Mouse (Mus musculus) CH12.LX (cell line): ENCODE results near the gene Hs1bp3. TPM values are rescaled to one million over a fixed set of nuclear protein-coding genes. Genes with fewer than 3 reads are reported as not detected.

Experiments used
- DNase-seq: peaks from one replicate; pipeline ENCODE4 v3.0.0-alpha.2; 2013; ENCODE audit errors: extremely low read depth
- H3K27ac ChIP-seq: 2 replicates; pipeline ENCODE4 v1.5.1; 2012; ENCODE audit warnings: low read depth, mild to moderate bottlenecking, control low read depth, moderate library complexity; ENCODE audit not compliant: insufficient read depth
- H3K27me3 ChIP-seq: replicated peaks from 2 replicates; pipeline ENCODE3; 2012; ENCODE audit warnings: inconsistent platforms
- H3K36me3 ChIP-seq, 2 experiments: replicated peaks in 1 of 2; 2 replicates each; pipeline versions ENCODE3 to v1.6.1; 2012; ENCODE audit warnings: inconsistent platforms in 1 of 2, low read length in 1 of 2, mild to moderate bottlenecking in 1 of 2, mixed read lengths in 1 of 2, moderate library complexity in 1 of 2; ENCODE audit not compliant: control insufficient read depth in 1 of 2, insufficient read depth in 1 of 2
- H3K4me1 ChIP-seq, 2 experiments: 2 replicates each; pipeline ENCODE4 v1.6.1; 2012; ENCODE audit warnings: inconsistent platforms in 1 of 2, moderate library complexity in 1 of 2; ENCODE audit not compliant: insufficient read depth in 2 of 2, control insufficient read depth in 1 of 2
- H3K4me2 ChIP-seq: 2 replicates; pipeline ENCODE4 v1.6.1; 2012; ENCODE audit warnings: low read depth, mild to moderate bottlenecking, control low read depth; ENCODE audit not compliant: poor library complexity, insufficient read depth, severe bottlenecking
- H3K4me3 ChIP-seq, 3 experiments: fragments of 150-350 bp in 1 of 3; sonication (generic) in 1 of 3; replicated peaks in 1 of 3; 2 replicates each; pipeline versions ENCODE3 to v1.5.1; 2011 to 2012; ENCODE audit warnings: low read depth in 2 of 3, low read length in 2 of 3, mild to moderate bottlenecking in 2 of 3, moderate library complexity in 2 of 3, control low read depth in 1 of 3, improper control_type of control experiment in 1 of 3, inconsistent platforms in 1 of 3, mixed read lengths in 1 of 3; ENCODE audit not compliant: poor library complexity in 1 of 3
- H3K79me2 ChIP-seq: replicated peaks from 2 replicates; pipeline ENCODE4 v1.6.1; 2012; ENCODE audit warnings: mild to moderate bottlenecking, moderate library complexity; ENCODE audit not compliant: control insufficient read depth, poor library complexity, insufficient read depth, severe bottlenecking; ENCODE audit errors: extremely low read depth
- H3K9ac ChIP-seq: 2 replicates; pipeline ENCODE4 v1.6.1; 2012; ENCODE audit warnings: low read depth, mild to moderate bottlenecking, control low read depth, moderate library complexity; ENCODE audit not compliant: insufficient read depth
- H3K9me3 ChIP-seq: replicated peaks from 2 replicates; pipeline ENCODE3; 2012; ENCODE audit warnings: low read length, inconsistent platforms, mixed read lengths
- CHD1 ChIP-seq: IDR thresholded peaks from 2 replicates; pipeline ENCODE4 v1.6.1; 2012; ENCODE audit warnings: low read depth, low read length, improper control_type of control experiment, inconsistent platforms
- CHD2 ChIP-seq: IDR thresholded peaks from 2 replicates; pipeline ENCODE4 v1.6.1; 2011; ENCODE audit warnings: low read length, improper control_type of control experiment
- CTCF ChIP-seq, 2 experiments: IDR thresholded peaks in 1 of 2; conservative IDR thresholded peaks in 1 of 2; 2 replicates each; pipeline ENCODE4 v1.5.1; 2011 to 2012; ENCODE audit warnings: low read depth in 2 of 2, low read length in 2 of 2, improper control_type of control experiment in 1 of 2, inconsistent platforms in 1 of 2, mild to moderate bottlenecking in 1 of 2, moderate library complexity in 1 of 2
- ELF1 ChIP-seq: IDR thresholded peaks from 2 replicates; pipeline ENCODE4 v1.6.1; 2014; ENCODE audit warnings: low read depth, mild to moderate bottlenecking, inconsistent platforms, low read length, improper control_type of control experiment
- EP300 ChIP-seq: IDR thresholded peaks from 2 replicates; pipeline ENCODE4 v1.6.1; 2011; ENCODE audit warnings: low read length, improper control_type of control experiment
- GABPA ChIP-seq: IDR thresholded peaks from 2 replicates; pipeline ENCODE4 v1.6.1; 2012; ENCODE audit warnings: low read depth, low read length, improper control_type of control experiment, inconsistent platforms; ENCODE audit not compliant: insufficient replicate concordance
- HCFC1 ChIP-seq: IDR thresholded peaks from 2 replicates; pipeline ENCODE4 v1.6.1; 2012; ENCODE audit warnings: low read depth, mild to moderate bottlenecking, inconsistent platforms, low read length, improper control_type of control experiment
- JUND ChIP-seq: conservative IDR thresholded peaks from 2 replicates; pipeline ENCODE4 v1.6.1; 2011; ENCODE audit warnings: low read depth, low read length, improper control_type of control experiment
- KAT2A ChIP-seq: IDR thresholded peaks from 2 replicates; pipeline ENCODE4 v1.6.1; 2012; ENCODE audit warnings: low read length, improper control_type of control experiment, inconsistent platforms; ENCODE audit not compliant: insufficient replicate concordance
- MAFK ChIP-seq: IDR thresholded peaks from 2 replicates; pipeline ENCODE4 v1.6.1; 2011; ENCODE audit warnings: low read length, improper control_type of control experiment; ENCODE audit not compliant: insufficient replicate concordance
- MAX ChIP-seq: IDR thresholded peaks from 2 replicates; pipeline ENCODE4 v1.6.1; 2011; ENCODE audit warnings: low read length, improper control_type of control experiment
- MEF2A ChIP-seq: IDR thresholded peaks from 2 replicates; pipeline ENCODE4 v1.6.1; 2014; ENCODE audit warnings: low read depth, mild to moderate bottlenecking, inconsistent platforms, low read length, improper control_type of control experiment, borderline replicate concordance
- MXI1 ChIP-seq: IDR thresholded peaks from 2 replicates; pipeline ENCODE4 v1.6.1; 2011; ENCODE audit warnings: mild to moderate bottlenecking, low read depth, low read length, improper control_type of control experiment
- NRF1 ChIP-seq: IDR thresholded peaks from 2 replicates; pipeline ENCODE4 v1.6.1; 2014; ENCODE audit warnings: low read depth, mild to moderate bottlenecking, inconsistent platforms, low read length, improper control_type of control experiment, moderate library complexity
- PAX5 ChIP-seq: IDR thresholded peaks from 2 replicates; pipeline ENCODE4 v1.6.1; 2012; ENCODE audit warnings: low read length, inconsistent platforms, mixed read lengths
- POLR2A ChIP-seq: IDR thresholded peaks from 2 replicates; pipeline ENCODE4 v1.6.1; 2011; ENCODE audit warnings: low read depth, mild to moderate bottlenecking, improper control_type of control experiment, low read length
- RAD21 ChIP-seq: IDR thresholded peaks from 2 replicates; pipeline ENCODE4 v1.6.1; 2011; ENCODE audit warnings: low read depth, mild to moderate bottlenecking, low read length, improper control_type of control experiment, moderate library complexity
- SIN3A ChIP-seq: IDR thresholded peaks from 2 replicates; pipeline ENCODE4 v1.6.1; 2012; ENCODE audit warnings: low read length, improper control_type of control experiment, inconsistent platforms
- TBP ChIP-seq: conservative IDR thresholded peaks from 2 replicates; pipeline ENCODE4 v1.6.1; 2011; ENCODE audit warnings: low read depth, low read length, improper control_type of control experiment
- TCF12 ChIP-seq: IDR thresholded peaks from 2 replicates; pipeline ENCODE4 v1.6.1; 2014; ENCODE audit warnings: low read depth, mild to moderate bottlenecking, inconsistent platforms, low read length, improper control_type of control experiment
- USF1 ChIP-seq: IDR thresholded peaks from 2 replicates; pipeline ENCODE4 v1.6.1; 2014; ENCODE audit warnings: low read depth, mild to moderate bottlenecking, inconsistent platforms, low read length, improper control_type of control experiment
- USF2 ChIP-seq: conservative IDR thresholded peaks from 2 replicates; pipeline ENCODE4 v1.6.1; 2011; ENCODE audit warnings: low read depth, low read length, improper control_type of control experiment
- ZC3H11A ChIP-seq: IDR thresholded peaks from 2 replicates; pipeline ENCODE4 v1.6.1; 2012; ENCODE audit warnings: low read depth, mild to moderate bottlenecking, inconsistent platforms, low read length, improper control_type of control experiment
- ZNF384 ChIP-seq: IDR thresholded peaks from 2 replicates; pipeline ENCODE4 v1.6.1; 2012; ENCODE audit warnings: low read depth, low read length, improper control_type of control experiment, inconsistent platforms
- dilution Hi-C: fragments of 300-500 bp; cut with MboI; formaldehyde crosslinking; loops from 2 replicates; pipeline ENCODE4 v1.14.3; 2020; ENCODE audit warnings: low sequenced_read_pairs; ENCODE audit not compliant: extremely low pct_unique_long_range_greater_than_20kb, extremely low pct_ligation_motif_present
- in situ Hi-C: fragments of 300-500 bp; cut with MboI; formaldehyde crosslinking; loops from 3 replicates; pipeline ENCODE4 v1.14.3; 2019; ENCODE audit warnings: low sequenced_read_pairs, low pct_ligation_motif_present, low pct_unique_long_range_greater_than_20kb, mixed read lengths
- polyA plus RNA-seq: library from polyadenylated mRNA; unstranded; fragments of >175 nt; gene quantifications from 2 replicates; pipeline ENCODE4 v1.2.1, GENCODE M21; 2012; ENCODE audit warnings: low read depth; ENCODE audit not compliant: insufficient read length
- total RNA-seq, 2 experiments: library from RNA; depleted of rRNA; stranded (reverse); fragments of 300-350 nt in 1 of 2; fragments of >200 nt in 1 of 2; gene quantifications; 2 replicates each; pipeline ENCODE4 v1.2.3; 2012 to 2014

Gene Hs1bp3
- total and polyA plus RNA-seq, 3 experiments: 2.6 to 10.1 (median 4.7) TPM

DNA sequence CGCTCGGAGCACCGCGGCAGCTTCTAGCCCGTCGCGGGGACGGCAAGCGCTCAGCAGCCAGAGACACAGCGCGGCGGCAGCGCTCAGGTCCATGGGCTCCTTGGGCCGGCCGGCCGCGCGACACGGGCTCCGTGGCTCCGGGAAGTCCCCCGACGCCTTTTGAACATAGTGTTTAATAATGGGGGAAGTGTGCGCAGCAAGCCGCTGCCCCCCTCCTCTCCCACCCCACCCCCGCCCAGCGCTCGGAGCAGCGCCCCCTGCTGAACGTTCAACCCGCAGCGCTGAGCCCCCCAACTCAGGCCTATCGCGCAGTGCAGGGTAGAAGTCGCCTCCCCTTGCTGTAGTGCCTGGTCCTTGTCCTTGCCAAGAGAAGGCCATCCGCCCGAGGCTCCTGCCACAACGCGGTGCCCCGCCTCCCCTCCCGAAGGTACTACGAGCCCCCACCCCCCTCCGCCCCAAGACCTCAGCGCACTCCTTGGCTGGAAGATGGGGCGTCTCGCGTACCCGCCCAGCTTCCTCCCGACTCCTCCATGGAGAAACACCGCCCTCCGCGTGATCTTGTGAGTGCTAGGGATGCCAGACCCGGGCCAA is 11.3 kb upstream of the Hs1bp3 start, which contains the start of gene Gdf7:
Gene Gdf7, minus strand, starts transcription at position 114 of the 591 bp plus-strand sequence.
- Histone ChIP-seq H3K36me3 (peaks cover 0 to 9% of the 10 kb centered on the region in 2 experiments), H3K4me3 (no peak within 1 kb of the TSS), H3K9me3 (peaks cover 40% of the 10 kb centered on the region), H3K9ac (no peak within 1 kb of the TSS), H3K4me1 (peaks cover 0 to 8% of the 10 kb centered on the region in 2 experiments; a peak in 2 of 4 replicates), H3K4me2 (no peak within 1 kb of the TSS), H3K27me3 (no peaks in the 10 kb centered on the region), H3K79me2 (no peaks in the 10 kb centered on the region), H3K27ac (no peak within 1 kb of the TSS)
- TF ChIP-seq TCF12 (no peak), ZC3H11A (no peak), JUND (no peak), MXI1 (no peak), CHD1 (no peak), ELF1 (no peak), KAT2A (no peak), POLR2A (no peak), ZNF384 (no peak), SIN3A (no peak), MEF2A (no peak), MAX (no peak), TBP (no peak), USF1 (no peak), CHD2 (no peak), GABPA (no peak), USF2 (no peak), MAFK (no peak), NRF1 (no peak)
- DNase-seq: no peak
- in situ Hi-C loops (loop anchor here (10.0 to 25.0 kb wide), 2 partner anchors 317 to 710 kb away; no protein-coding TSS in a partner anchor), dilution Hi-C loops (no loop called here)

DNA sequence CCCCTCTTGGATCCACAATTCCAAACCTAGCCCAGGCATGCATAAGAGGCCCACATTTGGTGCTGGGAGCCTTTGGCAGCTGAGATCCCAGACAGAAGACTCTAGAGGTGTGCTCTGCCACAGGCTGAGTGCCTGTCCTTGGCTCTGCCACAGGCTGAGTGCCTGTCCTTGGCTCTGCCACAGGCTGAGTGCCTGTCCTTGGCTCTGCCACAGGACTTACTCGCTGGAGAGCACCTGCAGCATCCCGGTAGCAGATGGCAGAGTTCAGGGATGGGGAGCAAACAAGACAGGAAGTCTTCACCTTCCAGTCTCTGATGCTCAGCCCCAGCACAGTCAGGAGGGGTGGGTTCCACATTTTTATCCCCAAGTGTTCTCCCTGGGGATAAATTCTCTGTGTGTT is 8.0 kb upstream of the Hs1bp3 start:
- dilution Hi-C loops: no loop called here
- no peak overlapping the region for H3K4me3 ChIP-seq
- peaks cover 5% of the 10 kb centered on the region for H3K27me3 ChIP-seq

More for the DNA sequence above, 8.0 kb upstream of the Hs1bp3 start:
- H3K4me1 ChIP-seq: peaks cover 0 to 11% of the 10 kb centered on the region in 2 experiments; a peak in 2 of 4 replicates
- TF ChIP-seq CHD2: no peak
- no peak for TF ChIP-seq HCFC1
- no peak for TF ChIP-seq USF2
- no peak for TF ChIP-seq KAT2A
- no peak for TF ChIP-seq CHD1
- no peak for TF ChIP-seq ZNF384
- TF ChIP-seq RAD21: no peak
- TF ChIP-seq CTCF (conservative IDR thresholded peaks at IDR 0.05 in 1 of 2, IDR thresholded peaks at IDR 0.05 in 1 of 2; ENCODE audit: low read depth in 2 of 2, low read length in 2 of 2): no peak
- TF ChIP-seq MAFK: no peak
- no peak for TF ChIP-seq PAX5
- no peak for TF ChIP-seq EP300
- no peak for TF ChIP-seq POLR2A
- H3K79me2 ChIP-seq: no peaks in the 10 kb centered on the region
- H3K9me3 ChIP-seq: peaks cover 13% of the 10 kb centered on the region
- H3K9ac ChIP-seq: no peak overlapping the region
- H3K4me2 ChIP-seq: no peak overlapping the region
- DNase-seq: no peak
- H3K36me3 ChIP-seq: no peaks in the 10 kb centered on the region
- in situ Hi-C loops: loop anchor here (10.0 to 25.0 kb wide), 2 partner anchors 320 to 707 kb away; no protein-coding TSS in a partner anchor
- H3K27ac ChIP-seq: no peak overlapping the region
